Mouse (Mus musculus): ENCODE data around the gene Tgtp1. TPM values are rescaled to one million over a fixed set of nuclear protein-coding genes. Genes with fewer than 3 reads are reported as not detected.
"Not testable (repeated sequence)": the region's sequence is repeated elsewhere in the genome, so short reads cannot be mapped to it uniquely, and the experiment has no call there.

Gene Tgtp1
- polyA plus RNA-seq, 1 experiment from 2014 or later: 2.3 TPM

DNA sequence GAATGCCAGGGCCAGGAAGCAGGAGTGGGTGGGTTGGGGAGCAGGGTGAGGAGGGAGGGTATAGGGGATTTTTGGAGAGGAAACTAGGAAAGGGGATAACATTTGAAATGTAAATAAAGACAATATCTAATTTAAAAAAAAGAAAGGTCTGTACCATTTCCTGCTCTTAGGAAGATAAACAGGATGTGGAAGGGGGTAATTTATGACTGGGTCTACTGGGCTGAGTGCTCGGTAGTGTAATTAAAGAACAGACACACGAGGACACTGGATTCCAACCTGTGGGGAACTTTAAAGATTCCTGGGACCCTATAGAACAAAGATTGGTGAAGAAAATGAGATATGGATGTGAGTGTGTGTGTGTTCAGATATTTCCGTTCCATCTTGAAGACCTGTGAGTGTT lies 11.1 kb downstream of the Tgtp1 start:
- no CpG with 5 or more reads among the region's 3 CpGs for WGBS
- H3K9me3 ChIP-seq (replicated peaks; ENCODE audit: control insufficient read depth, low read length); H3K27ac ChIP-seq (ENCODE audit: low read length); ATAC-seq (ENCODE audit: insufficient read depth, low FRiP score); H3K4me2 ChIP-seq (ENCODE audit: low read depth, low read length); H3K27me3 ChIP-seq (ENCODE audit: control insufficient read depth, insufficient read depth, low read length); H3K4me3 ChIP-seq (replicated peaks; ENCODE audit: low read length); H3K4me1 ChIP-seq (ENCODE audit: control insufficient read depth, insufficient read depth, low read length); H3K9ac ChIP-seq (ENCODE audit: low read length); H3K36me3 ChIP-seq (ENCODE audit: control insufficient read depth, insufficient read depth, low read length): not testable (repeated sequence)

DNA sequence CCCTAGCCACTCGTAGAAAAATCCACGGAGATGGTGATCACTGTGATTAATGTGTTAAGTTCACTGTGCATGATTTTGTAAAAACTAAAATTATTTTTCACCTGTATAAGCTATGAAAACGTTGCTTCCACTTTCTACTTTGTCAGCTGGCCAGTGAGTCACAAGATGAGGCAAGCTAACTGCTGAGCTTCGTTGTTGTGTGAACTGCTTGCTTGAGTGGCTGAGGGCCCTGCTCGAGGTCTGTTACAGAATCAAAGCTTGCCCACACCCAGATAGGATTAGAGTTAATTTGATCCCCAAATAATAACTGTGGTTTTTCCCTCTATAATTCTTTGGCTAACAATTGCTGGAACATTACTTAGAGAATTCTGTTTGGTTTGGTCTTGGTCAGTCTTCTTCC lies 13.9 kb downstream of the Tgtp1 start:
- not testable (repeated sequence) for H3K27me3 ChIP-seq (ENCODE audit: control insufficient read depth, insufficient read depth, low read length); H3K27ac ChIP-seq (ENCODE audit: low read length); H3K4me1 ChIP-seq (ENCODE audit: control insufficient read depth, insufficient read depth, low read length); H3K4me2 ChIP-seq (ENCODE audit: low read depth, low read length); H3K36me3 ChIP-seq (ENCODE audit: control insufficient read depth, insufficient read depth, low read length); H3K9me3 ChIP-seq (replicated peaks; ENCODE audit: control insufficient read depth, low read length); H3K4me3 ChIP-seq (replicated peaks; ENCODE audit: low read length); H3K9ac ChIP-seq (ENCODE audit: low read length); ATAC-seq (ENCODE audit: insufficient read depth, low FRiP score)
- WGBS: no CpG with 5 or more reads among the region's 5 CpGs

DNA sequence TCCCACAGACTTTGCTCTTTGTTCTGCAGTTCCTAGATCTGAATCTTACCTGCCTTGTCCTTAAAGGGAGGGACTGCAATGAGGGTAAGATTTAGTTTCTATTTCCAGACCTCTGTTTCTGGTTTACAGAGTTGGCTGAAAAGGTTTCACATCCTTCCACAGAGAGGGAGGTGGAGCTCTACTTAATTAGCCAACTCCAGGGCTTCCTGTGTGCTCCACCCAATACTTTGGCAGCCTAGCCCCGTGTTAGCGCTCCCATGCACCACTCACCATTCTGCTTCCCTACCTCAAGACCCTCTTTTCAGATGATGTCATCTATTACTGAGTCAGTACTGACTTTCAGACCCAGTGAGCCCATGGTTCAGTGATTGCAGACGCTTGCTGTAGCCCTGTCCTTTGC lies 14.7 kb downstream of the Tgtp1 start, which contains the start of gene 9930111J21Rik1:
Gene 9930111J21Rik1 (minus strand): TSS at position 148 of the 400 bp plus-strand sequence.
- not testable (repeated sequence) for H3K4me3 ChIP-seq (replicated peaks; ENCODE audit: low read length); H3K4me2 ChIP-seq (ENCODE audit: low read depth, low read length); ATAC-seq (ENCODE audit: insufficient read depth, low FRiP score); H3K27me3 ChIP-seq (ENCODE audit: control insufficient read depth, insufficient read depth, low read length); H3K4me1 ChIP-seq (ENCODE audit: control insufficient read depth, insufficient read depth, low read length); H3K9ac ChIP-seq (ENCODE audit: low read length); H3K36me3 ChIP-seq (ENCODE audit: control insufficient read depth, insufficient read depth, low read length); H3K27ac ChIP-seq (ENCODE audit: low read length); H3K9me3 ChIP-seq (replicated peaks; ENCODE audit: control insufficient read depth, low read length)
- WGBS: no CpG with 5 or more reads among the region's 3 CpGs

DNA sequence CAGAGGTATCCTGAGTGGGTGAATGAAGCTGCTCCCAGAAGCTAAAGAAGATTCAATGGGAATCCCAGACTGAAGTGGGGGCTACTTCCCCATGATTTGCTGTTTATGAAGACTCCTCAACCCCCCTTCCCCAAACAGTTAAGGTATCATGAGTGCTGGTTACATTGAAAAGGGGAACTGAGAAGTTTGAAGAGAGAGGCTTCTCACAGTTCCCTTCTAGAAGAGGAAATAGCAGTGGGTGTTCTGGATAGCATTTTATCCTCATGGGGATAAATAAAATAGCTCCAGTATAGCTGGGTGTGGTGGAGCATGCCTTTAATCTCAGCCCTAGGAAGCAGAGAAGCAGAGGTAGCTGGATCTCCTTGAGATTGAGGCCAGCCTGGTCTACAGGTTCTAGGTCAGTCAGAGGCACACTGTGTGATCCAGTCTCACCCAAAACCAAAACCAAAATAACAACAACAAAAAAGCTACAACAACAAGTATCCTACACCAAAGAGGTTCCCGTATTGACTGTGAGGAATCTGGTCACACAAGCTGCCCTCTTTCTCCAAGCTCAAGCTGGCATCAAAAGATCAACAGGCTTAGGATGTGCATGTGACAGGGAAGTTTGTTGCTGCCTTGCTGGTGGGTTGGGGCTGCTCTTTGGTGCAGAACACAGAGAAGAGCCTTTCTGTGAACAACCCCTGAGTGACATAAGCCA lies 15.6 kb downstream of the Tgtp1 start, which contains the start of gene Olfr56:
Gene Olfr56 (plus strand): TSS at position 650 of the 700 bp plus-strand sequence.
- not testable (repeated sequence) for H3K27me3 ChIP-seq (ENCODE audit: control insufficient read depth, insufficient read depth, low read length); H3K9me3 ChIP-seq (replicated peaks; ENCODE audit: control insufficient read depth, low read length); H3K9ac ChIP-seq (ENCODE audit: low read length); H3K36me3 ChIP-seq (ENCODE audit: control insufficient read depth, insufficient read depth, low read length); H3K4me3 ChIP-seq (replicated peaks; ENCODE audit: low read length); H3K4me2 ChIP-seq (ENCODE audit: low read depth, low read length); H3K27ac ChIP-seq (ENCODE audit: low read length); ATAC-seq (ENCODE audit: insufficient read depth, low FRiP score); H3K4me1 ChIP-seq (ENCODE audit: control insufficient read depth, insufficient read depth, low read length)
- no CpG with 5 or more reads among the region's 1 CpGs for WGBS

DNA sequence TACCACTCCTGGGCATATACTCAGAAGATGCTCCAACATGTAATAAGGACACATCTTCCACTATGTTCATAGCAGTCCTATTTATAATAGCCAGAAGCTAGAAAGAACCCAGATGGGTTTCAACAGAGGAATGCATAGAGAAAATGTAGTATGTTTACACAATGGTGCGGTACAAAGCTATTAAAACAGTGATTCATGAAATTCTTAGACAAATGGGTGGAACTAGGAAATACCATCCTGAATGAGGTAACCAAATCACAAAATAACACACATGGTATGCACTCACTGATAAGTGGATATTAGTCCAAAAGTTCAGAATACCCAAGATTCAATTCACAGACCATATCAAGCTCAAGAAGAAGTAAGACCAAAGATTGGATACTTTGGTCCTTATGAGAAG lies 19.3 kb downstream of the Tgtp1 start:
- not testable (repeated sequence) for H3K4me3 ChIP-seq (replicated peaks; ENCODE audit: low read length); H3K9ac ChIP-seq (ENCODE audit: low read length); H3K4me1 ChIP-seq (ENCODE audit: control insufficient read depth, insufficient read depth, low read length); H3K9me3 ChIP-seq (replicated peaks; ENCODE audit: control insufficient read depth, low read length); H3K27me3 ChIP-seq (ENCODE audit: control insufficient read depth, insufficient read depth, low read length); H3K36me3 ChIP-seq (ENCODE audit: control insufficient read depth, insufficient read depth, low read length); H3K27ac ChIP-seq (ENCODE audit: low read length); H3K4me2 ChIP-seq (ENCODE audit: low read depth, low read length); ATAC-seq (ENCODE audit: insufficient read depth, low FRiP score)
- no CpG with 5 or more reads among the region's 1 CpGs for WGBS

DNA sequence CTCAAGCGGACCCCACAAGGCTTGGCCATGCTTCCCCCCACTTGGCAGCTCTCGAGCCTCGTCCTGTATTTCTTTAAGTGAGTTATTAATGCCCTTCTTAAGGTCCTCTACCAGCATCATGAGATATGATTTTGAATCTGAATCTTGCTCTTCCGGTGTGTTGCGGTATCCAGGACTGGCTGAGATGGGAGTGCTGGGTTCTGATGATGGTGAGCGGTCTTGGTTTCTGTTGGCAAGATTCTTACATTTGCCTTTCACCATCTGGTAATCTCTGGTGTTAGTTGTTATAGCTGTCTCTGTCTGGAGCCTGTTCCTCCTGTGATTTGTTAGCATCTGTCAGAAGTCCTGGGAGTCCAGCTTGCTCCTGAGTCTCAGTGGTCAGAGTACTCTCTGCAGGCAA lies 47.9 kb downstream of the Tgtp1 start, which contains the start of gene Psme2b:
Gene Psme2b (minus strand): TSS at position 101 of the 400 bp plus-strand sequence.
- H3K4me3 ChIP-seq (replicated peaks; ENCODE audit: low read length); H3K36me3 ChIP-seq (ENCODE audit: control insufficient read depth, insufficient read depth, low read length); H3K9me3 ChIP-seq (replicated peaks; ENCODE audit: control insufficient read depth, low read length); H3K4me1 ChIP-seq (ENCODE audit: control insufficient read depth, insufficient read depth, low read length); H3K27me3 ChIP-seq (ENCODE audit: control insufficient read depth, insufficient read depth, low read length); H3K9ac ChIP-seq (ENCODE audit: low read length); H3K4me2 ChIP-seq (ENCODE audit: low read depth, low read length); H3K27ac ChIP-seq (ENCODE audit: low read length); ATAC-seq (ENCODE audit: insufficient read depth, low FRiP score): not testable (repeated sequence)
- 86% methylated on average over 6 of the region's 6 CpGs for WGBS

DNA sequence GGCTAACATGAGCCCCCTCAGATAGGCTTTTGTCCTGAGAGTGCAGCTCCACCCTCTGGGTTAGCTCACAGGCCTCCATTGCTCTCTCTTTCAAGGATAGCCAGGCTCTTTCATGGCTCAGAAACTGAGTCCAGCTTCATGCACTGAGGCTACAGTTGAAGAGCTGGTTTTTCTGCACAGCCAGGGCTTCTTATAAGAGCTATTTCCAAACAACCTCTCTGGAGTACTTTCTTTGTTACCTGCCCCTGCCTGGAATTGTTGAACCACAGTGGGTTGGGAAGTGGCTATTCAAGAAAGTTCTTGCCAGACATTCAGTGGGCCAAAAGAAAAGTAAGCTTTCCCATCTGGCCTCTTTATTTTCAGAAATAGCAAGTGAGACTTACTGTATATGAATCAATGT lies 54.7 kb downstream of the Tgtp1 start:
- not testable (repeated sequence) for H3K9me3 ChIP-seq (replicated peaks; ENCODE audit: control insufficient read depth, low read length); H3K4me2 ChIP-seq (ENCODE audit: low read depth, low read length); H3K27me3 ChIP-seq (ENCODE audit: control insufficient read depth, insufficient read depth, low read length); ATAC-seq (ENCODE audit: insufficient read depth, low FRiP score); H3K4me3 ChIP-seq (replicated peaks; ENCODE audit: low read length); H3K27ac ChIP-seq (ENCODE audit: low read length); H3K4me1 ChIP-seq (ENCODE audit: control insufficient read depth, insufficient read depth, low read length); H3K9ac ChIP-seq (ENCODE audit: low read length); H3K36me3 ChIP-seq (ENCODE audit: control insufficient read depth, insufficient read depth, low read length)

Other genes with a start within 250 kb of the Tgtp1 start
- 634 and 687 TPM in 2 replicates for gene Rack1, start 193.8 kb downstream of the Tgtp1 start, polyA plus RNA-seq (2015; fragmentation: Nextera tagmentation; extraction: Ambion mirVana)
- gene Trim41, start 176.8 kb downstream of the Tgtp1 start, polyA plus RNA-seq (2015; fragmentation: Nextera tagmentation; extraction: Ambion mirVana): 4.6 and 5.7 TPM in 2 replicates
- gene Trim7, start 168.0 kb downstream of the Tgtp1 start, polyA plus RNA-seq (2015; fragmentation: Nextera tagmentation; extraction: Ambion mirVana): 1.7 and 2.6 TPM in 2 replicates
- gene Gm12184, start 167.5 kb downstream of the Tgtp1 start, polyA plus RNA-seq (2015; fragmentation: Nextera tagmentation; extraction: Ambion mirVana): 0.98 and 1.5 TPM in 2 replicates
- gene Irgm1, start 122.5 kb downstream of the Tgtp1 start, polyA plus RNA-seq (2015; fragmentation: Nextera tagmentation; extraction: Ambion mirVana): 13.1 and 13.3 TPM in 2 replicates
- gene Gm5431, start 92.0 kb downstream of the Tgtp1 start, polyA plus RNA-seq (2015; fragmentation: Nextera tagmentation; extraction: Ambion mirVana): 0.32 and 0.36 TPM in 2 replicates
- gene Psme2b, start 48.0 kb downstream of the Tgtp1 start, polyA plus RNA-seq (2015; fragmentation: Nextera tagmentation; extraction: Ambion mirVana): 3.2 and 10.3 TPM in 2 replicates
- gene Olfr56, start 15.3 kb downstream of the Tgtp1 start, polyA plus RNA-seq (2015; fragmentation: Nextera tagmentation; extraction: Ambion mirVana): not detected in 2 replicates
- 1.1 and 1.4 TPM in 2 replicates for gene 9930111J21Rik1, start 14.8 kb downstream of the Tgtp1 start, polyA plus RNA-seq (2015; fragmentation: Nextera tagmentation; extraction: Ambion mirVana)
- gene Gm12185, start 1.9 kb downstream of the Tgtp1 start, polyA plus RNA-seq (2015; fragmentation: Nextera tagmentation; extraction: Ambion mirVana): not detected in 2 replicates
- gene 9930111J21Rik2, start 57.1 kb upstream of the Tgtp1 start, polyA plus RNA-seq (2015; fragmentation: Nextera tagmentation; extraction: Ambion mirVana): 1.1 and 1.3 TPM in 2 replicates
- 0.41 TPM in 1 of 2 replicates, not detected in the other for gene Tgtp2, start 70.0 kb upstream of the Tgtp1 start, polyA plus RNA-seq (2015; fragmentation: Nextera tagmentation; extraction: Ambion mirVana)
- 1.8 and 2.7 TPM in 2 replicates for gene Ifi47, start 82.4 kb upstream of the Tgtp1 start, polyA plus RNA-seq (2015; fragmentation: Nextera tagmentation; extraction: Ambion mirVana)
- gene Olfr1396, start 120.7 kb upstream of the Tgtp1 start, polyA plus RNA-seq (2015; fragmentation: Nextera tagmentation; extraction: Ambion mirVana): not detected in 2 replicates
- not detected in 2 replicates for gene Olfr1395, start 148.1 kb upstream of the Tgtp1 start, polyA plus RNA-seq (2015; fragmentation: Nextera tagmentation; extraction: Ambion mirVana)
- not detected in 2 replicates for gene Olfr1394, start 160.2 kb upstream of the Tgtp1 start, polyA plus RNA-seq (2015; fragmentation: Nextera tagmentation; extraction: Ambion mirVana)
- gene Btnl9, start 193.0 kb upstream of the Tgtp1 start, polyA plus RNA-seq (2015; fragmentation: Nextera tagmentation; extraction: Ambion mirVana): 1.2 and 2.1 TPM in 2 replicates
- 30.3 and 32.9 TPM in 2 replicates for gene Zfp62, start 209.1 kb upstream of the Tgtp1 start, polyA plus RNA-seq (2015; fragmentation: Nextera tagmentation; extraction: Ambion mirVana)